Mouse (Mus musculus) erythroblast, embryonic 14.5 days (primary cell): ENCODE data around the gene Mak.

ENCODE experiments used
- GATA1 ChIP-seq: IDR thresholded peaks from 2 replicates; pipeline ENCODE4 v1.6.1; 2012; ENCODE audit warnings: low read length, inconsistent platforms, mixed read lengths
- TAL1 ChIP-seq: IDR thresholded peaks from 3 replicates; pipeline ENCODE4 v1.6.1; 2012; ENCODE audit warnings: low read length, inconsistent platforms, mixed read lengths

DNA sequence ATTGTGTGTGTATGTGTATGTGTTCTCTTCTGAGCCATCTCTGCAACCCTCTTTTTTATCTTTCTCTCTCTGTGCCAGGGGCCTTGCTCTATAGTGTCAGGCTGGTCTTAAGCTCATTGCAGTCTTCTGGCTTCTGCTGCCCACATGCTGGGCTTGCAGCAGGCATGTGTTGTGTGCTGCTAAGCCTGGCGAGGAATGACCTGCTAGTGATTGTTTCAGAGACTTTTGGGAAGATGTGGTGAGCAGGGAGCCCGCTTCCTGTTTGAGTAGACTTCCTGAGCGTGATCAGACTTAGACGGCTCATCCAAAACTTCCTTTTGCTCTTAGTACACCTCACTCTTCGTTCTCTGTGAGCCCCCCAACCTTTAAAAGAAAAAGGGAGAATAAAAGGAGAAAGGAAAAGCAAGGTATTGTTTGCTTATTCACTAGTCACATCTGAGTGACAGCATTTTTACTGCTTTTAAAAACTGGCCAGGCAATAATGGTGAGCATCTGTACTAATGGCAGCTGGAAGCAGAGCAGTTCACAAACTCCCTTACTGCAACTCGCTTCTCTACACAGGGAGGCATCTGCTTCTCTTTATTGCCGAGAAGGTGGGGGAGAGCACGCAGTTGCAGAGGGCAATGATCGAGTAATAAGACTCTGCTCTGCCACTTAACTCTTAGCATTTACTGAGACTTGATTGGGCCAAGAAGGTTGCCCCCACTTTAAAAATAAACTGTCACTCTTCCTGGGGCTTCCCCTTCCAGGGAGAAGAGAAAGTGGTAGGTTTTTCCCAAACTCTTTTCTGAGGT lies 39.8 kb upstream of the Mak start:
- no peak for TF ChIP-seq GATA1
- TF ChIP-seq TAL1, result no peak
